Mouse (Mus musculus): Measurements from ENCODE around the gene Unc5a. TPM values are rescaled to one million over a fixed set of nuclear protein-coding genes. Genes with fewer than 3 reads are reported as not detected.

Unc5a gene
- polyA plus RNA-seq, 1 experiment from 2014 or later = 0.66 TPM

GRCm38 (mm10) chr13:54983001-54983400 lies 33.8 kb downstream of the Unc5a start:
- H3K36me3 ChIP-seq (ENCODE audit: control insufficient read depth, insufficient read depth) = no peaks in the 10 kb centered on the region
- H3K4me1 ChIP-seq (ENCODE audit: control insufficient read depth, low read depth, low read length) = no peaks in the 10 kb centered on the region
- WGBS (ENCODE audit: insufficient replicate concordance) = 32% methylated on average over 8 of the region's 8 CpGs
- H3K27ac ChIP-seq (ENCODE audit: low read length) = no peak overlapping the region
- no peaks in the 10 kb centered on the region for H3K27me3 ChIP-seq (ENCODE audit: control insufficient read depth, insufficient read depth, low read depth, low read length)
- no peak for ATAC-seq (ENCODE audit: low read depth)
- no peaks in the 10 kb centered on the region for H3K9me3 ChIP-seq (replicated peaks; ENCODE audit: control insufficient read depth, low read length)
- H3K4me2 ChIP-seq (ENCODE audit: low read depth, low read length) = no peak overlapping the region
- no peak overlapping the region for H3K9ac ChIP-seq (ENCODE audit: low read depth, low read length)
- H3K4me3 ChIP-seq (ENCODE audit: low read depth, low read length) = no peak overlapping the region

DNA sequence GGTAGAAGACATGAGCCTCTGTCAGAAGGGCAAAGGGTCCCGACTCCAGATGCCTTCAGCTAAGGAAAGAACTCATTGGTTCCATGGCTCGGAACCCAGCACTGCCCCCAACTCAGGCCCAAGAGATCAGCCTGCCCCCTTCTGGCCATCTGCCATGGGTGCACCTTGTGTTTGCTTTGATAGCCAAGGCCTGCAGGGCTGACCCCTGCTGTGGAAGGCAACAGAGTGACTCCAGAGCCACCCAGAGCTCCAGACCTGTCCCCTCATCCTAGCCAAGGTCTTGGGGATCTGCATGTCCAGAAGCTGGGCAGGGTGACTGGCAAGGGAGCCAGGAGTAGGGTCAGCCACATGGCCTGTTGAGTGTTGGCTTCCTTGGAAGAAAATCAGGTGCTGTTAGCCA lies 34.4 kb downstream of the Unc5a start:
- Histone ChIP-seq H3K36me3 (ENCODE audit: control insufficient read depth, insufficient read depth) (no peaks in the 10 kb centered on the region), H3K27me3 (ENCODE audit: control insufficient read depth, insufficient read depth, low read depth, low read length) (no peaks in the 10 kb centered on the region)

DNA sequence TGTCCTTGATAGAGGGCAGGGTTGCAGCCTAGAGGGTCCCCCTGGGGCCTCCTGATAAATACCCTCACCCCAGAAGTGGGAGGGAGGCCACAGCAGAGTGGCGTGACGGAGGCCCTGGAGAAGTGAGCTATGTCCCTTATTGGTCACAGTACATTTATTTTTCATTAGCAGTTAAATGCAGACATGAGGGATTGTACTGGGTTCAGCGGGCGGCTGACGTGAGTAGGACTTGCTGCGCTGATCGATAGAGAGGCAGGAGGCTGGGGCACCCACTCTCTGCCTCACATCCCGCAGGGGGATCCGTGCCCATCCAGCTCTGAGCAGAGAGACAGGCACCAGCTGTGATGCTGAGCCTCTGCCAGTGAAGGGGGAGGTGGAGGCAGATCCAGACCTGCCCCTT lies 38.2 kb downstream of the Unc5a start:
- 65% methylated on average over 9 of the region's 9 CpGs for WGBS (ENCODE audit: insufficient replicate concordance)
- no peak for ATAC-seq (ENCODE audit: low read depth)

More for the DNA sequence above, 34.4 kb downstream of the Unc5a start:
- no peak overlapping the region for H3K4me3 ChIP-seq (ENCODE audit: low read depth, low read length)
- H3K9ac ChIP-seq (ENCODE audit: low read depth, low read length) = no peak overlapping the region
- no peak for ATAC-seq (ENCODE audit: low read depth)
- no peaks in the 10 kb centered on the region for H3K9me3 ChIP-seq (replicated peaks; ENCODE audit: control insufficient read depth, low read length)
- H3K27ac ChIP-seq (ENCODE audit: low read length) = no peak overlapping the region
- no peaks in the 10 kb centered on the region for H3K4me1 ChIP-seq (ENCODE audit: control insufficient read depth, low read depth, low read length)
- 42% methylated on average over 2 of the region's 2 CpGs for WGBS (ENCODE audit: insufficient replicate concordance)
- no peak overlapping the region for H3K4me2 ChIP-seq (ENCODE audit: low read depth, low read length)

GRCm38 (mm10) chr13:54988181-54988760 lies 39.1 kb downstream of the Unc5a start:
- H3K27me3 ChIP-seq (ENCODE audit: control insufficient read depth, insufficient read depth, low read depth, low read length) = no peaks in the 10 kb centered on the region
- ATAC-seq (ENCODE audit: low read depth) = peak; percentile 21; the same call in 1 of the 2 replicates
- no peak overlapping the region for H3K27ac ChIP-seq (ENCODE audit: low read length)
- H3K9me3 ChIP-seq (replicated peaks; ENCODE audit: control insufficient read depth, low read length) = no peaks in the 10 kb centered on the region
- no peak overlapping the region for H3K4me3 ChIP-seq (ENCODE audit: low read depth, low read length)
- no peaks in the 10 kb centered on the region for H3K4me1 ChIP-seq (ENCODE audit: control insufficient read depth, low read depth, low read length)
- H3K4me2 ChIP-seq (ENCODE audit: low read depth, low read length) = no peak overlapping the region
- 14% methylated on average over 7 of the region's 7 CpGs for WGBS (ENCODE audit: insufficient replicate concordance)
- H3K36me3 ChIP-seq (ENCODE audit: control insufficient read depth, insufficient read depth) = no peaks in the 10 kb centered on the region
- no peak overlapping the region for H3K9ac ChIP-seq (ENCODE audit: low read depth, low read length)

More for the DNA sequence above, 38.2 kb downstream of the Unc5a start:
- no peaks in the 10 kb centered on the region for H3K36me3 ChIP-seq (ENCODE audit: control insufficient read depth, insufficient read depth)
- no peaks in the 10 kb centered on the region for H3K27me3 ChIP-seq (ENCODE audit: control insufficient read depth, insufficient read depth, low read depth, low read length)
- no peak overlapping the region for H3K4me3 ChIP-seq (ENCODE audit: low read depth, low read length)
- no peak overlapping the region for H3K4me2 ChIP-seq (ENCODE audit: low read depth, low read length)
- H3K9ac ChIP-seq (ENCODE audit: low read depth, low read length) = no peak overlapping the region
- no peaks in the 10 kb centered on the region for H3K9me3 ChIP-seq (replicated peaks; ENCODE audit: control insufficient read depth, low read length)
- no peaks in the 10 kb centered on the region for H3K4me1 ChIP-seq (ENCODE audit: control insufficient read depth, low read depth, low read length)
- H3K27ac ChIP-seq (ENCODE audit: low read length) = no peak overlapping the region

DNA sequence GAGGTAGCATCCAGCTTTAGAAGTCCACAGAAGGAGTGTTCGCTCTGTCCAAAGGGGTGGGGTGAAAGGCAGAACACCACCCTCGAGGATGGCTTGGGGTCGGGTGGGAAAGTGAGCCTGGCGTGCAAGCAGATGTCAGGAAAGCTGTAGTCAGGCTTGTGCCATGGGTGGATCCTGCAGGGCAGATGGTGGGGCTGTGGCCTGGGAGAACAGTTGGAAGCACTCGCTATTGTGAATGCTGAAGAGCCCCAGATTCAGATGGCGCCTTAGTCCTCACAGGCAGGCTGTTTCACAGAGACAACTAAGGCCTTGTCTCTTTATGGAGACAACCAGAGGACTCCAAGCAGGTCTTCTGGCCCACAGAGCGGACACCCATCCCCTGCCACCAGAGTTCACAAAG lies 43.0 kb downstream of the Unc5a start:
- H3K4me3 ChIP-seq (ENCODE audit: low read depth, low read length) = no peak overlapping the region
- ATAC-seq (ENCODE audit: low read depth) = no peak
- 64% methylated on average over 7 of the region's 7 CpGs for WGBS (ENCODE audit: insufficient replicate concordance)
- H3K9ac ChIP-seq (ENCODE audit: low read depth, low read length) = no peak overlapping the region
- H3K4me1 ChIP-seq (ENCODE audit: control insufficient read depth, low read depth, low read length) = no peaks in the 10 kb centered on the region
- no peak overlapping the region for H3K4me2 ChIP-seq (ENCODE audit: low read depth, low read length)
- no peak overlapping the region for H3K27ac ChIP-seq (ENCODE audit: low read length)
- no peaks in the 10 kb centered on the region for H3K9me3 ChIP-seq (replicated peaks; ENCODE audit: control insufficient read depth, low read length)
- H3K27me3 ChIP-seq (ENCODE audit: control insufficient read depth, insufficient read depth, low read depth, low read length) = no peaks in the 10 kb centered on the region
- H3K36me3 ChIP-seq (ENCODE audit: control insufficient read depth, insufficient read depth) = no peaks in the 10 kb centered on the region

DNA sequence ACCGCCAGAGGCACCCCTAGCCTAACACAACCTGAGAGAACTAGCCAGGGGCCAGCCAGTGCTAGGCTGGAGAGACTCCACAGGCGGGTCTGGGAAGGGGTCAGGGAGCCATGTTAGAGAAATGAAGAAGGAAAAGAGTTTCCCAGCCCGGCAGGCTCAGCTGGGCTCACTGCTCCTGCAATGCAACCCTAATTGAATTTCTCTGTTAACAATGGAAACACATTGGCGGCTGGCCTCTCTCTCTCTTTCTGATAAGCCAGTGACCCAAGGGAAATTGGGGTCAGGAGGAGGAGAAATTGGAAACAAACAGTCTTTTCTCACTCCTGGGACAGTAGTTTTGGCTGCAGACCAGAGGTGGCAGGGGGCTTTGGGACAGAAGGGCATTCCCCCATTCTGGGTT lies 45.4 kb downstream of the Unc5a start:
- Histone ChIP-seq H3K9me3 (replicated peaks; ENCODE audit: control insufficient read depth, low read length) (no peaks in the 10 kb centered on the region), H3K27me3 (ENCODE audit: control insufficient read depth, insufficient read depth, low read depth, low read length) (no peaks in the 10 kb centered on the region), H3K4me2 (ENCODE audit: low read depth, low read length) (no peak overlapping the region), H3K27ac (ENCODE audit: low read length) (no peak overlapping the region), H3K4me3 (ENCODE audit: low read depth, low read length) (no peak overlapping the region), H3K9ac (ENCODE audit: low read depth, low read length) (no peak overlapping the region), H3K4me1 (ENCODE audit: control insufficient read depth, low read depth, low read length) (no peaks in the 10 kb centered on the region), H3K36me3 (ENCODE audit: control insufficient read depth, insufficient read depth) (no peaks in the 10 kb centered on the region)
- 46% methylated on average over 4 of the region's 4 CpGs for WGBS (ENCODE audit: insufficient replicate concordance)
- ATAC-seq (ENCODE audit: low read depth) = no peak

DNA sequence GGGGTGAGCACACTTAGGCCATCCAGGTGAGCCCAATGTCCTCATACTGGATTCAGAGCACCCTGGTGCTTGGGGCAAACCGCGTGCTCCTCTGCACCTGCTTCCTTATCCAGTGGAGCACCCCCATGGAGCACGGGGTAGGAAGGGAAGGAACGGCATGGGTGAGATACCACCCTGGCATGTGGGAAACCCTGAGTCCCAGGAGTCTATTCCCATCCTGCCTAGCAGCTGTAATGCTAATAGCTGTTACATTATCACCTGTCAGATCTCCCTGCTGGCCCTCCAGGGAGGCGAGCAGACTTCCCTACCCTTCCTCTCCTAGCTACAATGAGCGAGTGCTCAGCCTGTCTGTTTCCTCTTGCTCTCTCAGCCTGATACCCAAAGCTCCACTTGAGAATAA lies 46.0 kb downstream of the Unc5a start:
- Histone ChIP-seq H3K27me3 (ENCODE audit: control insufficient read depth, insufficient read depth, low read depth, low read length) (no peaks in the 10 kb centered on the region), H3K4me2 (ENCODE audit: low read depth, low read length) (no peak overlapping the region), H3K4me3 (ENCODE audit: low read depth, low read length) (no peak overlapping the region), H3K36me3 (ENCODE audit: control insufficient read depth, insufficient read depth) (no peaks in the 10 kb centered on the region), H3K4me1 (ENCODE audit: control insufficient read depth, low read depth, low read length) (no peaks in the 10 kb centered on the region), H3K9ac (ENCODE audit: low read depth, low read length) (no peak overlapping the region), H3K9me3 (replicated peaks; ENCODE audit: control insufficient read depth, low read length) (no peaks in the 10 kb centered on the region), H3K27ac (ENCODE audit: low read length) (no peak overlapping the region)
- WGBS (ENCODE audit: insufficient replicate concordance) = 39% methylated on average over 6 of the region's 6 CpGs
- ATAC-seq (ENCODE audit: low read depth) = no peak

DNA sequence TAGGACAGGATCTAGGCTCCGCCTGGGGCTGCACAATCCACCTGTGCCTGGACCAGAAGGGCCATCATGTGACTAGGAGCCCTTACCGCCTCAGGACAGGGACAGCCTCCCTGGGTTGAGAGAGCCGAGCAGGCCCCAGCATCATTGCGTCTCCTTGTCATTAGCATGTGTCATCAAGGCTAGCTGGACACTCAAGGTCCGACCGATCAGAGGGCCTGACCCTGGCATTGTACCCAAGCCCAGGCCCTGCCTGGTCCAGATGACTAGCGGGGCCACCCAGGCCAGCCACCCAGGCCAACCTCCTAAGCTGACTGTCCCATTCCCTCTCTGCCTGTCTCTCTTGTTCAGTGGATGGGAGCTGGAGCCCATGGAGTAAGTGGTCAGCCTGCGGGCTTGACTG lies 48.4 kb downstream of the Unc5a start:
- no peaks in the 10 kb centered on the region; the same call in 1 of the 2 replicates for H3K27me3 ChIP-seq (ENCODE audit: control insufficient read depth, insufficient read depth, low read depth, low read length)
- no peaks in the 10 kb centered on the region for H3K9me3 ChIP-seq (replicated peaks; ENCODE audit: control insufficient read depth, low read length)
- no peak overlapping the region for H3K27ac ChIP-seq (ENCODE audit: low read length)
- H3K4me2 ChIP-seq (ENCODE audit: low read depth, low read length) = no peak overlapping the region
- no peak overlapping the region for H3K4me3 ChIP-seq (ENCODE audit: low read depth, low read length)
- no peaks in the 10 kb centered on the region for H3K36me3 ChIP-seq (ENCODE audit: control insufficient read depth, insufficient read depth)
- H3K4me1 ChIP-seq (ENCODE audit: control insufficient read depth, low read depth, low read length) = no peaks in the 10 kb centered on the region
- 74% methylated on average over 8 of the region's 8 CpGs for WGBS (ENCODE audit: insufficient replicate concordance)
- H3K9ac ChIP-seq (ENCODE audit: low read depth, low read length) = no peak overlapping the region
- no peak for ATAC-seq (ENCODE audit: low read depth)

GRCm38 (mm10) chr13:55000433-55000832 lies 51.2 kb downstream of the Unc5a start:
- no peak overlapping the region for H3K27ac ChIP-seq (ENCODE audit: low read length)
- H3K4me3 ChIP-seq (ENCODE audit: low read depth, low read length) = no peak overlapping the region
- WGBS (ENCODE audit: insufficient replicate concordance) = 60% methylated on average over 10 of the region's 10 CpGs
- no peaks in the 10 kb centered on the region for H3K9me3 ChIP-seq (replicated peaks; ENCODE audit: control insufficient read depth, low read length)
- ATAC-seq (ENCODE audit: low read depth) = no peak
- H3K4me1 ChIP-seq (ENCODE audit: control insufficient read depth, low read depth, low read length) = no peaks in the 10 kb centered on the region
- H3K4me2 ChIP-seq (ENCODE audit: low read depth, low read length) = no peak overlapping the region
- H3K36me3 ChIP-seq (ENCODE audit: control insufficient read depth, insufficient read depth) = no peaks in the 10 kb centered on the region
- H3K9ac ChIP-seq (ENCODE audit: low read depth, low read length) = no peak overlapping the region
- no peaks in the 10 kb centered on the region; the same call in 1 of the 2 replicates for H3K27me3 ChIP-seq (ENCODE audit: control insufficient read depth, insufficient read depth, low read depth, low read length)

Measured in liver, embryonic 16.5 days (tissue).